Mouse (Mus musculus) spleen, adult 2 months (tissue): ENCODE measurements around the gene Cfd. TPM values are rescaled to one million over a fixed set of nuclear protein-coding genes. Genes with fewer than 3 reads are reported as not detected.

ENCODE experiments used
- DNase-seq, 2 experiments: peaks; one replicate each; pipeline versions ENCODE4 v3.0.0 to v3.0.0-alpha.2; 2012 to 2021; ENCODE audit warnings: low spot score in 2 of 2, low read depth in 1 of 2
- H3K27ac ChIP-seq: fragments of 200-500 bp; 2 replicates; pipeline ENCODE4 v1.5.1; 2012; ENCODE audit warnings: low read length, inconsistent platforms; ENCODE audit not compliant: insufficient read depth
- H3K27me3 ChIP-seq: fragments of 200-500 bp; 2 replicates; pipeline ENCODE4 v1.6.1; 2012; ENCODE audit warnings: mild to moderate bottlenecking, moderate library complexity, low read length, inconsistent platforms; ENCODE audit not compliant: control insufficient read depth, insufficient read depth
- H3K36me3 ChIP-seq: fragments of 200-500 bp; 2 replicates; pipeline ENCODE4 v1.6.1; 2012; ENCODE audit warnings: mild to moderate bottlenecking, low read length, inconsistent platforms; ENCODE audit not compliant: control insufficient read depth, insufficient read depth
- H3K4me1 ChIP-seq: fragments of 200-500 bp; 2 replicates; pipeline ENCODE4 v1.6.1; 2011; ENCODE audit warnings: inconsistent platforms; ENCODE audit not compliant: control insufficient read depth, insufficient read depth, insufficient read length
- H3K4me3 ChIP-seq: fragments of 200-500 bp; 2 replicates; pipeline ENCODE4 v1.5.1; 2011; ENCODE audit warnings: mild to moderate bottlenecking, inconsistent platforms; ENCODE audit not compliant: insufficient read depth, insufficient read length; ENCODE audit errors: extremely low read depth
- CTCF ChIP-seq: fragments of 200-500 bp; IDR thresholded peaks from 2 replicates; pipeline ENCODE4 v1.5.1; 2011; ENCODE audit warnings: mild to moderate bottlenecking, inconsistent platforms; ENCODE audit not compliant: insufficient read depth, insufficient read length, insufficient replicate concordance; ENCODE audit errors: extremely low read depth
- POLR2A ChIP-seq: fragments of 200-500 bp; IDR thresholded peaks from 2 replicates; pipeline ENCODE4 v1.6.1; 2011; ENCODE audit warnings: low read depth, low read length, inconsistent platforms
- WGBS: fragments of 180-500 bp; shearing (Covaris S2); methylation state at CpG from one replicate; pipeline ENCODE4 v1.1.7; 2018; 5-methylcytosine and 5-hydroxymethylcytosine counted together
- polyA plus RNA-seq: library from polyadenylated mRNA; depleted of rRNA; stranded (reverse); fragments of >200 nt; gene quantifications from 2 replicates; pipeline ENCODE4 v1.2.3, GENCODE M21; 2012

Cfd gene
- polyA plus RNA-seq, 1 experiment, result 138 TPM

DNA sequence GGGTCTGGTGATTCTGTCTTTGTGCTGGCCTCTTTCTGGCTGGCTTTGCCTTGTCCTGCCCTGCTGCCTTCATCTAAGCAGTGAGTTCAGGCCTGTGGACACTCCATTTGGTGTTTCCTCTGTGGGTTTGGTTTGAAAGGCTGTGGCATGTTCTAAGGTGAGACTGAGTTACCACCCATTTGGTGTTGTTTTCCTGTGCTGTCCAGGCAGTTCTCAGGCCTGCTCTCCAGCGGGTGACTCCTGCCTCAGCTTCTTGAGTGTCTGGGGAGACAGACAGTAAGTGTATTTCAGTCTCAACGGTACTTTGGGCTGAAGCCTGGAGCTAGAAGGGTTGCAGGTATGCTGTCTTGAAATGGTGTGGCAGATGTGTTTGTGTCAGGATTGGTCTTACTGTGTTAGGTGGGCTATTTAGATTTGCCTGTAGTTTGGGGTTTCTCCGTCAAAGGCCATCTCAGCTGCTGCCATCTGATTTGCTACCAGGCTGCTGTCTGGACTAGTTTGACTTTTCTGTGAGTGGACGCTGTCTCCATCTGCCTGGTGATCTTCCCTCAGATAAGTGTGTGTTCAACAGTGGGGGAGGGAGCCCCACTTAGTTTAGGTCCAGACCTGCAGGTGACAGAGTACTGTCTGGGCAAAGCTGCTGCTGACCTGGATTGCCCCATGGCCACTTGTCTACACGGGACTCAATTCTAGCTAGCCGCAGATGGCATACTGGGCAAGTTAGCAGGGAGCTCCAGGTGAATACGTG lies 33.8 kb upstream of the Cfd start:
- DNase-seq, result no peak
- peaks cover 34% of the 10 kb centered on the region for H3K4me1 ChIP-seq
- peaks cover 36% of the 10 kb centered on the region for H3K36me3 ChIP-seq
- TF ChIP-seq POLR2A (no peak), CTCF (no peak)
- peak overlapping the region; percentile 34; the same call in 1 of the 2 replicates for H3K27ac ChIP-seq
- no peaks in the 10 kb centered on the region for H3K27me3 ChIP-seq
- peak overlapping the region; percentile 34 for H3K4me3 ChIP-seq
- WGBS, result 12% methylated on average over 7 of the region's 7 CpGs

GRCm38 (mm10) chr10:79857452-79857811 lies 33.2 kb upstream of the Cfd start:
- TF ChIP-seq CTCF (no peak), POLR2A (no peak)
- Histone ChIP-seq H3K27ac (peak overlapping the region; percentile 34; the same call in 1 of the 2 replicates), H3K27me3 (no peaks in the 10 kb centered on the region), H3K36me3 (peaks cover 41% of the 10 kb centered on the region), H3K4me3 (no peak overlapping the region; the same call in 1 of the 2 replicates), H3K4me1 (peaks cover 28% of the 10 kb centered on the region)
- peak; percentile 41 to 70 for DNase-seq
- WGBS, result 4% methylated on average over 4 of the region's 4 CpGs

- Histone ChIP-seq H3K4me3 (no peak overlapping the region), H3K4me1 (peaks cover 24% of the 10 kb centered on the region), H3K36me3 (peaks cover 46% of the 10 kb centered on the region), H3K27ac (no peak overlapping the region), H3K27me3 (no peaks in the 10 kb centered on the region)
- TF ChIP-seq POLR2A (no peak), CTCF (no peak)
- 80% methylated on average over 2 of the region's 2 CpGs for WGBS
- DNase-seq, result no peak
Measured at GRCm38 (mm10) chr10:79857894-79858293, 32.8 kb upstream of the Cfd start.

- WGBS, result 63% methylated on average over 17 of the region's 17 CpGs
- TF ChIP-seq POLR2A (no peak), CTCF (no peak)
- no peak for DNase-seq
- H3K36me3 ChIP-seq, result peaks cover 51% of the 10 kb centered on the region
- peaks cover 21% of the 10 kb centered on the region for H3K4me1 ChIP-seq
- no peak overlapping the region for H3K27ac ChIP-seq
- no peak overlapping the region for H3K4me3 ChIP-seq
- no peaks in the 10 kb centered on the region for H3K27me3 ChIP-seq
Measured at GRCm38 (mm10) chr10:79858416-79859074, 32.1 kb upstream of the Cfd start.

DNA sequence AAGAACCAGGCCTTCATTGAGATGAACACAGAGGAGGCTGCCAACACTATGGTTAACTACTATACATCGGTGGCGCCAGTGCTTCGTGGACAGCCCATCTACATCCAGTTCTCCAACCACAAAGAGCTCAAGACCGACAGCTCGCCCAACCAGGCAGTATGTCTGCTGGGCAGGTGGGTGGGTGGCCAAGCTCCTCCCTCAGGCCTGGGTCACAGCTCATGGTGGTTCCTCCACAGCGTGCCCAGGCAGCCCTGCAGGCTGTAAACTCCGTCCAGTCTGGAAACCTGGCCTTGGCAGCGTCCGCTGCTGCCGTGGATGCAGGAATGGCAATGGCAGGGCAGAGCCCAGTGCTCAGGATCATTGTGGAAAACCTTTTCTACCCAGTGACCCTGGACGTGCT lies 31.5 kb upstream of the Cfd start:
- Histone ChIP-seq H3K27ac (no peak overlapping the region), H3K27me3 (no peaks in the 10 kb centered on the region), H3K4me3 (no peak overlapping the region), H3K36me3 (peaks cover 51% of the 10 kb centered on the region), H3K4me1 (peaks cover 21% of the 10 kb centered on the region)
- no peak for DNase-seq
- no peak for TF ChIP-seq CTCF
- no peak for TF ChIP-seq POLR2A
- 81% methylated on average over 11 of the region's 11 CpGs for WGBS

GRCm38 (mm10) chr10:79860079-79860911 lies 30.4 kb upstream of the Cfd start:
- Histone ChIP-seq H3K36me3 (peaks cover 59% of the 10 kb centered on the region), H3K4me1 (peaks cover 21% of the 10 kb centered on the region), H3K4me3 (no peak overlapping the region), H3K27me3 (no peaks in the 10 kb centered on the region), H3K27ac (no peak overlapping the region)
- 97% methylated on average over 26 of the region's 26 CpGs for WGBS
- TF ChIP-seq POLR2A, result no peak
- TF ChIP-seq CTCF, result no peak
- no peak for DNase-seq
